Mouse (Mus musculus): ENCODE data around the gene Skor1.
A peak's percentile ranks its signal among the peaks of the same experiment; 100 is the strongest.

Skor1 gene

DNA sequence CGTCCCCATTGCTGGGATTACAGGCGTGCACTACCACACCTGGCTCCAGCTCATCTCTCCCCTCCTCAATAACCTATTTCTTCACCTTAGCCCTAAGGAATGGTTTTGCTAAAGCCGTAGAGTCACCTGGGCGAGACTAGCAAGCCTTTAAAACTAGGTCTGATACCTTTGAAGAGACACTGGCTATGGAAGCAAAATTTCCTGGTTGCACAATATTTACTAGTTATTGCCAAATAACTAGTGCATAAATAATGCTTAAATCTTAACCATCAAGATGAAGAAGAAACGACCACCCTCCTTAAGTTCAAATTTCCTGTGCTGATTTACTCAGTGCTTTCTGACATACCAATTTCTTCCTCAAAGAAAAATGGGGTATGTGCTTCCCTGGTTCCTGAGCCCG is 15.1 kb downstream of the Skor1 start:
- no peak for DNase-seq (ENCODE audit: low spot score)

DNA sequence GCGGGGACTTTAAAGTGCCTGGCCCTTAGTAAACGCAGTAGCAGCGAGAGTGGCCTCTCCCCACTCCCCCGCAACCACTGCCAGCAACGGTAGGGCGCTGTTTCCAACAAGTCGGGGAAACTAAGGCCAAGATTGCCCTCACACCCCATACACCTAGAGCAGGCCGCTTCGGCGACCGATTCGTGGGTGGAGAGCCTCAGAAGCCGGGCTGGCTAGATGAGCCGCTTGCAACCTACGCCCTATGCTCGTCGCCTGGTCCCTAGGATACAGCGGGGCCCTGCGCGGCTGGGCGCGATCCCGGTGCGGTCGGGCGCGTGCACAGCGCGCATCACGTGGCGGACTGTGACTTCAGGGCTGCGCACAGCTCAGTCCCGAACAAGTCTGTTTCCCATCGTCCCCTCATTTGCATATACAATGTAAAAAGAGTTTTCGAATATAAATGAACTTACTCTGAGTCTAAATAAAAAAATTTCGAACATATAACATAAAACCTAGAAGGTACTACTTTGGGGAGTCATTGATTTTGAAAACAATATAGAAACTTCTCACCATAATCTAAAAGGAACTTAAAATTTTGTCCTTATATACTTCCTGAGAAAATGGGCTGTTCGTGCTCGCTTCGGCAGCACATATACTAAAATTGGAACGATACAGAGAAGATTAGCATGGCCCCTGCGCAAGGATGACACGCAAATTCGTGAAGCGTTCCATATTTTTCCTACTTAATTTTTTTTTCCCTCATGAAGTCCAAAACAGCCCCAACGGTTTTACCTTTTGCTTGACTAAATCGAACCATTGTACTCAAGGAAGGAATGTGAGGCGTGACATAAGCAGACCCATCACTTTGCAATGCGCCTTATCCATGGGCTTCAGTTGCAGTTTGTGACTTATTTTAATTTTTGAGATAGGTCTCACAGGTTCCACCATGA is 15.8 kb downstream of the Skor1 start:
- peak; percentile 79 for DNase-seq (ENCODE audit: low spot score)

DNA sequence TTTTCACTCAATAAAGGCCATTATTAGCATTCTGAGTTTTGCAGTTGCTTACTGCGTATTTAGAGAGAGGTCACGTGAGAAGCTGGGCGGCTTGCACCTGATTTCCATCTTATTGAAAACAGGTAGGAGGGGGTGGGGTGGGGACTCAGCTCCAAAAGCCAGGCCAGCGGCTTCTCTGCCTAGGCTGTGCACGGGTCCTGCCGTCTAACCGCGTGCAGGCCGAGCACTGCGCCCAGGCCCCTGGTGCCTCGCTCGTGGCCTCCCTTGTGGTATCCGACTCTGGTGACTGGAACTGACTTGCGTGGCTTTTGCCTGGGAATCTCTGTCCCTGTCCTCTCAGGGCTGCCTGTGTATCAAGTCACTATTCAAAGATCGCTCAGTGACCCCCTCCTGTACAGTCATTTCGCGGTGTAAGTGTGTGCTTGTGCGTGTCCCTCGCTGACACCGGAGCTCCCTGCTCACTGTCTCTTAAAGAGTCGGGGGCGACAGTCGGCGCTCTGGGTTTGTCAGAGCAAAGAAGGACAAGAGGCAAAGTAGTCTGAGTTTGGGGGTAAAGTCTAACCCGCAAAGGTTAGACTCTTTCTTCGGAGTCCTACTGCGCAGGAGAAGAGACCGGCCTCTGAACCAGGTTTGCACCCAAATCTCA is 16.7 kb downstream of the Skor1 start:
- no peak for DNase-seq (ENCODE audit: low spot score)

DNA sequence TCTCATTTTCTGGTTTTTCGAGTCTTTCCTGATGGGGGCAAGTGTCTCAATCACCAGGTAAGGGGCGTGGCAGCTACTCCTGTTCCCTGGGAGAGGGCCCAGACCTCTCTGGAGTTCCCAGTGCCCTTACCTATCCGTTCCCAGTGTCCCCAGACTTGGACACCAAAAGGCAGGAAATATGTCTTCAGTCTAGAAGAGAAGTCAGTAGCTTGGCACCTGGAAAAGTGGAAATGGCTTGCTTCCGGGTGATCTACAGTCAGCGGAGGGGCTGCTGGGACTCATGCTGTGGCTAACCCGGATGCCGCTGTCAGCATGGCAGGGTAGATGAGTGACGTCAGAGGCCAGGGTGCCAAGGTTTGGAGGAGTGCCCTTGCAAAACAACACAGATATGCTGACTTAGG is 19.1 kb downstream of the Skor1 start:
- DNase-seq (ENCODE audit: low spot score): no peak

DNA sequence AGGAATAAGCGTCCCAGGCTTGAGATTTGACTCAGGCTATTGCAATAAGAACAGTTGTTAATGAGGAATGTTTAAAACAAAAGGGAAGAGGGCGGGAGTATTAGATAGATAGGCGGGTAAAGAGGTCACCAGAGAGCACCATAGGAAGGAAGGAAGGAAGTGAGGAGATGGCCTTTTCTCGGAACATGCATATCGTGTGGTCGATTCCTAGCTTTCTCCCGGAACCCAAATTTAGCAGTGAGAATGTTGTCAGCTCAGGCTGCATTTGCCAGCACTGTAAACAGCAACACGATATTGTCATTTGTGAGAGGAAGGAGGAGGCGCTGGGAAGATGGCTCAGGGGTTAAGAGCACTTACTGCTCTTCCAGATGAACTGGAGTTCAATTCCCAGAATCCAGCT is 24.2 kb downstream of the Skor1 start:
- DNase-seq (ENCODE audit: low spot score): no peak

DNA sequence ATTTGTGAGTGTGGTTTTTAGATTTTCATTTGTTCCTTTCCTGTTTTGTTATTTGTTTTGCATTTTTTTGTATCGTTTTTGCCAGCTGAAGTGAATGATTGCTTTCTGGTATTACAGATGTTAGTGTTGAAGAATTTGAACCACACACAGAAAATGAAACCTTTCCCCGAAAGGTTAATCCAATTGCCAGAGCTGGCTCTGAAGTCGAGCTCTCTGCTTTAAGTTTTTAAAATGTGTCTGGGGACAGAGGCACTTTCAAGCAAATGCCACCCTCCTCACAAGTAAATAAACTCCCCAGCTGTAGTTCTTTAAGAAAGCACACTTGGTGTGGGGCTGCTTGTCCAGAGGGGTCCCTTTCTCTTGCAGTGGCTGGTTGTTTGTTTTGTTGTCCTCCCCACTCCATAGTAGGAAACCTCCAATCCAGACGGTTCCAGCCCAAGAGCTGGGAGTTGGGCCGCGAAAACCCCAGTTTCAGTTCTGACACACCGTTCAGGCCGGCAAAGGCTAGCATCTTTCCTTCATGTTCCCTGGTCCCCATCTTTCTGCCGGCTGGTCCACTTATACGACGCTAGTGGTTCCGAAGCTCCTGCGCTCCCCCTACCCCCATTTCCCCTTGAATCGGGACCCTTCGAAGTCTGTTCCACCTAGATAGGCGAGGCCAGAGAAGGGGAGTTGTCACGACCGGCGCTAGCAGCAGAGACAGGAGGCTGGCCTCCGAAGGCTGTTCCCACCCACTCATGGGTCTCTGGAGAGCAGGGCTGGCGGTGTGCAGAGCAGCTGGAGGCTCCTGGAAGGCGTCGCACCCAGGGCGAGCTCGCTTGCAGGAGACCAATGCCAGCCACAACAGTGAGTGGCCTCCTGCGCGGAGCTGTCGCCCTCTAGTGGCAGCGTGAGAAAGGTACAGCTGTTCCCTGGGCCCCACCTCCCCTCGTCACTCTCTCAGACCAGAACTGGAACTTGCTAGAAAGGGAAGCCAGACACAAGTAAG is 25.0 kb downstream of the Skor1 start:
- DNase-seq (ENCODE audit: low spot score): peak; percentile 71

DNA sequence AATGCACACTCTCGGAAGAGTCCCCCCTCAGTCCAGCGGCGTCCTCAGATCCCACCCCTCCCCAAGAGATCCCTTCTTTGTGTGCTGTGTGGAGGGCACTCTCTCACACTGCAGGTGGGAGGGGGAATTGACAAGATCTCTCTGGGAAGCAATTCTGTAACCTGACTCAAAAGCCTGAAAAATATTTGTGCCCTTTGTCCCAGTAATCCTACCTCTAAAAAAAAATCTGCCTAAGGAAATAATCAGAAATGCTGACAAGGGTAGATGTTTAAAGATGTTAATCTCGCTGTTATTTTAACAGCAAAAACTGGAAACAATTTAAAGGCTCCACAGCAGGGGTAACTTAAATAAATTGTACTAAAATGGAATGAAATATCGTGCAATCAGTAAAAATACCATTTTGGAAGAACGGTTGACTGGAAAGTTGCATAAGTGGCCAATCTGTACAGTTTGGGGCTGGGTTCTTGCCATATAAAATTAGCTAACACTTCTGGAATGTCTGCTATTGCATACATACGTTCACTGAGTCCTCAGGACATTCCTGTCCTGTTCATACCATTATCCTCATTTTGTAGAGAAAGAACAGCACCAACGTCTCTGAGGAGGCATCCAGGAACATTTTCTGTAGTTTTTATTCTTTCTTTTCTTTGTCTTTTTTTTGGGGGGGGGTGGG is 26.5 kb downstream of the Skor1 start:
- DNase-seq (ENCODE audit: low spot score): no peak

DNA sequence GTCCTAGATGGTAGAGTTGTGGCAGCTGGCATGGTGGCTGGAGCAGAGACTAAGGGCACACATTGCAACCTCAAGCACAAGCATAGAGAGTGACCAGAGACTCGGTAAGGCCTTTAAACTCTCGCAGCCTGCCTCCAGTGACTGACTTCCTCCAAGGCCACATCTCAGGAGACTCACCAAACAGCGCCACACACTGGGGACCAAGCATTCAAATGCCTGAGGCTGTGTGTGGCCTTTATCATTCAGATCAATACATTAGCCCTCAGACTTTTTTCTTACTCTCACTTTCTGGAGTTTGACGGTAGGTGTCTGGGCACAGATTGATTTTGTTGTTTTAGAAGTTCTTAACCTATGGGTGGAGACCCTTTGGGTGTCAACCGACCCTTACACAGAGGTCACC is 30.4 kb downstream of the Skor1 start:
- DNase-seq (ENCODE audit: low spot score): no peak

DNA sequence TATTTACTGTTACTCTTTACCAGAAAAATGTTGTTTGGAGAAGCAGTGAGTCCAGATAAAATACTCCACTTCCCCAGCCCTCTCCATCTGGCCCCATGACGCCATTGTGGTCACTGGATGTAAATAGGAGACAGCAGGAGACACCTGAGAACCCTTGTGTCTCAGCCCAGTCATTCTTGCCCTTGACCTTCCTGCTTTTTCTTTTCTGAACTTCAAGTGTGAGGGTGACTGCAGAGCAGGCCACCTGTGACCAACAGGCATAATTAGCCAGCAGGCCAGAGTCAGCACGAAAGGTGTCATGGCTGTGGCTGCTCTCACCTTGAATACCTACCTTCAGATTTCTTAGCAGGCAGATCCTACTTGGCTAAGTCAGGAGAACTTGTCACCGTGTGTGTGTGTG is 36.2 kb downstream of the Skor1 start:
- DNase-seq (ENCODE audit: low spot score): no peak

DNA sequence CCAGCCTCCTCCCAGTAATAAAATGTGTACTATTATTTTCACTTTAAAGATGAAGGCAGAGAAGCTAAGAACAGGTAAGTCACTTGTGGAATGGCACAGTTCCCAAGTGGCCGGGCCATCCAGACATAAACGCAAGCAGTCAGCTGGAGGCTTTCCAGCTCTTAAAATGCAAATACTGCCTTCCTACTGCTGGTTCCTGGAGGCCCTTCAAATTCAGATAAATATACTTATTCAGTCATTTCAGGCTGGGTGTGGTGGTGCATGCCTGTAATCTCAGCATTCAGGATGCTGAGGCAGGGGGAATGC is 39.0 kb downstream of the Skor1 start:
- no peak for DNase-seq (ENCODE audit: low spot score)

DNA sequence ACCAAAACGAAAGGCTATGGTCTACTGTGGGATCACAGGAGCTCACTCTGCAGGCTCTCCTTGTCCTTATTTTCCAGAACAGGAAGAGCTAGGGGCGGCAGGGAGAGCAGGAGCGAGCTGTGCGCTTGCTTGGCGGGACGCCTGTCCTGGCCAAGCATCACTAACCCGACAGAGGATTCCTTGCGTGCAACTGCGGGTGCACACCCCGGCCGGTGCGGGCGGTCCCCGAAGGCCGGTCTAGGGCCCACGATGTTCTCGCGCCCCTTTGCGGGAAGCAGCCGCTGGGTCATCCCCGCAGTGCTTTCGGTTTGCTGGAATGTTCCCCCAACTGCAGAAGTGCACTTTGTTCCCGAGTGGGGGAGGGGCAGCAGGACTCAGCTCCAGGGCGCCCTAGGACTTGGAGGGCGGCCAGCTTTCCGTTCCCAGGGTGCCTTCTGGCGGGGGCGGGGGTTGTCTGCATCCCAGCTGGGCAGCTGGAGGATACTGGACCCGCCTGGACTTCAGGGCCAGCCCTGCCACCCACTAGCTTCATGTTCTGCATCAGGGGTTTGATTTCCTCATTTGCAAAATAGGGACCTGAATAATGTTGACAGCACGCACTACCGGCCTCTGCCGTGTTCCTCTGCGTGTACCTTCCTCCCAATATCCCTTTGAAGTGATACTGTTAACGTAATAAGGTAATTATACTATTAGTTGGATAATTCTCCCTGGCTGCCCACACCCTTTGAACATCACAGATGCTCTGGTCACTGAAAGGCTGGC is 39.6 kb downstream of the Skor1 start:
- no peak for DNase-seq (ENCODE audit: low spot score)

DNA sequence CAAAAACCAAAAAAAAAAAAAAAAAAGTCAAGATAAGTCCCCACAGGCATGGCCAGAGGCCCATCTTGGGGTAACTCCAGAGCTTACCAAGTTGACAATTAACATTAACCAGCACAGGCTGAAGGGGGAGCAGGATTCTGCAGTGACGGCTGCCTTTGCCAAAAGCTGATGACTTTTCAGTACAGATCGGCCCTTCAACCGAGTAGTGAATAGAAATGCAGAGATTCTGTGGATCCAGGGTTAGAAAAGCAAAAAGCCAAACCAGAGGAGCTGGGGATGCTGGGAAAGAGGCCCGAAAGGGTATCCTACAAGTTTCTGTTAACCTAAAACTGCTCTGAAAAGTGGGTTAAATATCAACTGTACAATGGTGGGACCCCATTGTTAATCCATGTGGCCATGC is 40.2 kb downstream of the Skor1 start:
- DNase-seq (ENCODE audit: low spot score): no peak

DNA sequence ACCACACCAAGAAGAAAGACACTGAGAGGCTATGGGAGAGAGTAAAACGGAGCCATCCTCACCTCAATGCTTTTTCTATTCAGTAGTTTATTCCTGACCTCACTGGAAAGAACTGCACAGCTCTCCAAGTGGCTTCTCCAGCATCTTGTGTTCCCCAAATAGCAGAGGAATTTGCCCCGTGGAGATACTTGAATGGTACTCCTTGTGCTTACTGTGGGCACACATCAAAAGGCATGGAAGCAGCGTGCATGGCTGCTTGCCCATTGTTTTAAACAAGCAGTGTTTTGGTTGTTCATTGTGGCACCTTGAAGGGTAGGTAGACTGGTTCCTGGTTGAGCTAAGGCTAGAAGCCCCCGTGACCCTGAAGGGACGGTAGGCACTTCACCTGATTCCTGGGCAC is 48.1 kb downstream of the Skor1 start:
- DNase-seq (ENCODE audit: low spot score): no peak

DNA sequence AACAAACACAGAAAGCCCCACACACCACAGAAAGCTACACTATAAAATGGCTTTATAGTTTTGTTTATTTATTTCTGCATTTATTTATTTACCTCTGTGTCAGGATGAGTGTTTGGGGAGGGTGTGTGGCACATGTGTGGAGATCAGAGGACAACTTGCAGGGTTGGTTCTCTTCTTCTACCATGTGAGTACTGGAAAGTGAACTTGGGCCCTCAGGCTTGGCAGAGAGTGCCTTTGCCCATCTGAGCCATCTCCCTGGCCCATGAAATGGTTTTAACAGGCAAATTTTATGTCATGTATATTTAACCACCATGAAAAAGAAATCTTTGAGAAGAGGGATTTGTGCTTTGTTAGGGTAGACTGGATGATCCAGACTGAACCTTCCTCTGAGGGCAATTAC is 48.9 kb downstream of the Skor1 start:
- no peak for DNase-seq (ENCODE audit: low spot score)

DNA sequence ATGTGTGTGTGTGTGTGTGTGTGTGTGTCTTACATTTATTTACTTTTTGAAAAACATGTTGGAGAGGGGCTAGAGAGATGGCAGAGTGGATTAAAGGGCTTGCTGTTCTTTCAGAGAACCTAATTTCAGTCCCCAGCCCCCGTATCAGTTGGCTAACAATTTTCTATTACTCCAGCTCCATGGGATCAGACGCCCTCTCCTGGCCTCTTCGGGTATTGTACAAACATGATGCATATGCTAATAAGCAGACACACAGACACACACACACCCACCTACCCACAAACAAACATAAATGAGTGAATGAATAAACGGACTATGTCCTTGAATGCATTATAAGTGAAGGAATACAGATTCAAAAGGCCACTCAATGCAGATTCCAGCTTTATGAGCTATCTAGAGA is 49.4 kb downstream of the Skor1 start:
- DNase-seq (ENCODE audit: low spot score): no peak

DNA sequence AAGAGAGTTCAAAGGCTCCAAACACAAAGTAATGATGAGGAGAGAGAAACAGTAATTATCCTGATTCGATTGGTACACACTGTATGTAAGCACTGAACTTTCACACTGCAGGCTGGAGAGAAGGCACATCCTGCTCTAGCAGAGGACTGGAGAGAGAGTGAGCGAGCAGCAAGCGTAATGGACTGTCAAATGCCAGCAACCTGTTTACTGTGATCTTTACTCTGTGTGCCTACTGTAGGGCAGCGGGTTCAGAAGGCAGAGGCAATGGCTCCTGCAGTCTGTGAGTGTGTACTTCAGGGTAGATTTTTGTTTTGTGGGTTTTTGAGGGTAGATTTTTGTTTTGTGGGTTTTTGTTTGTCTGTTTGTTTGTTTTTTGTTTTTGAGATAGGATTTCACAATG is 49.9 kb downstream of the Skor1 start:
- no peak for DNase-seq (ENCODE audit: low spot score)

DNA sequence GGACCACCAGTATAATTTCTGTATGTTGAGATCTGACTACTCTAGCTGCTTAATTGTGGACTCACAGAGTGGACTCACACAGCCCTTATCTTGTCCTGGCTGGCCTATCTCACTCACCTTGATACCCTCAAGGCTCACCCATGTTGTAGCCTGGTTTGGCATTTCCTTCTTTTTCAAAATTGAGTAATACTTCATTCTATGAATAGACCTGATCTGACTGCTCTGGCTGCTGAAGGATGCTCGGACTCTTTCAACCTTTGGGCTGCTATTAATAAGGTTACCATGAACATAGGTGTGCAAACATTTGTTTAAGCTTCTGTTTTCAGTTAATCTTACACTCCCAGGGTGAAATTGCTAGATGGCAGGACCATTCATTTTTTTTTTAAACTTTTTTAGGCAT is 51.6 kb downstream of the Skor1 start:
- no peak for DNase-seq (ENCODE audit: low spot score)

DNA sequence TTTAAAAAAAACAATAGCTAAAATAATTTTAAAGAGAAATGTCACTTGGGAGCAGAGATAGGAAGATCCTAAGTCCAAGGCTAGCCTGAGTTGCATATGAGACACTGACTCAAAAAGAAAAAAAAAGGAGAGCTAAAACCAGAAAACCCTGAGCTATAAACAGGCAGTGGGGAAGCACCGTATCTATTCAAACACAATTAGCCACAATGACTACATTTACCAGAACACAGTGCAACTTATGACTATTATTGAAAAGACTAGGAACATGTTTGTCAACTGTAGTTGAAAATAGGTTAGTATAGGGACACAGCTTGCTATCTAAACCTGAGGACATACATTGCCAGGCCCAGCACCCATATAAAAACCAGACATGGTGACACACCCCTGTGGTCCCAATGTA is 54.7 kb downstream of the Skor1 start:
- DNase-seq (ENCODE audit: low spot score): no peak

DNA sequence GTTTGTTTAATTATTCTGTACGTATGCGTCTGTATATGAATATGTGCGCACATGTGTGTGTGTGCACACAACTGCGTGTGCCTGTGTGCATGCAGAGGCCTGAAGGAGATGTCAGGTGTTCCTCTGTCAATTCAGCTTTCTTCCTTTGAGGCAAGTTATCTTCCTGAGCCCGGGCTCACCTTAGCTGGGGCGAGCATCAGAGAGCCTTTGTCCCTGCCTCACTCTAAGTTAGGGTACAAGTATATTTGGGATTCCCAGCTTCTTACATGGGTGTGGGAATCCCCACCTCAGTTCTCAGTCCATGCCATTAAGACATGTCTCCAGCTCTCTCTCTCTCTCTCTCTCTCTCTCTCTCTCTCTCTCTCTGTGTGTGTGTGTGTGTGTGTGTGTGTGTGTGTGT is 56.2 kb downstream of the Skor1 start:
- DNase-seq (ENCODE audit: low spot score): no peak

DNA sequence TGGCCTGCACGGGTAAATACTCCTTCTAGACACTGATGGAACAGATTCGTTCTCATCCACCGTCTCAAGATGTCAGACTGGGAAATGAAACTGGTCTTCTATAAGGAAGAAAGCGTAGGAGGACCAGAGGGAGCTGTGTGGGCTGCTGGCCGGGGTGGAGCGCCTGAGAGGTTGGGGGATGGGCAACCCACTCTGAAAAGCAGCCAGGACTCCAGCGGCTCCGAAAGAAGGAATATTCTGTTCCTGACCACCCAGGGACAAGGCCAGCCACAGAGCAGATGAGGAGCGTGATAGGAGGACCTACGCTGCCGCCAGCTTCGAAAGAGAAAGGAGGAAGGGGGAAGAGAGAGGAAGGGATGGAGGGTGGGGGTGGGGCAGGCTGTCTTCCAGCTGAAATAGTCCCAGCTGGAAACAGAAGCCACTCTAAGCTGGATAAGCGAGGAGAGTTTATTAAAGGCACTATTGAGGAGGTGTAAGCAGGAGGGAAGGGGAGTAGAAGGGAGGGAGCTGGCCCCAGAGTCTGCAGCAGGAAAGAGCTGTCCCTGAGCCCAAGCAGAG is 56.7 kb downstream of the Skor1 start:
- no peak for DNase-seq (ENCODE audit: low spot score)

All from spleen, adult 12 weeks (tissue).